Mouse (Mus musculus) heart, embryonic 14.5 days (tissue): ENCODE results near the gene Skor1. TPM values are rescaled to one million over a fixed set of nuclear protein-coding genes. Genes with fewer than 3 reads are reported as not detected.

Source experiments
- ATAC-seq: fragments of 200-750 bp; cut with Nextera tagmentation; 2 replicates; pipeline ENCODE4 v1.8.0; 2017; ENCODE audit warnings: low read depth, moderate TSS enrichment; ENCODE audit not compliant: insufficient number of reproducible peaks, insufficient read depth, low FRiP score
- H3K27ac ChIP-seq, 2 experiments: fragments of 200-500 bp in 1 of 2; fragments of 300-500 bp in 1 of 2; sonication (generic) in 1 of 2; replicated peaks in 1 of 2; 2 replicates each; pipeline ENCODE4 v1.5.1; 2012 to 2014; ENCODE audit warnings: low read depth in 2 of 2, low read length in 2 of 2, control low read depth in 1 of 2, mild to moderate bottlenecking in 1 of 2, mixed read lengths in 1 of 2; ENCODE audit not compliant: control insufficient read depth in 1 of 2, insufficient read depth in 1 of 2
- H3K27me3 ChIP-seq: fragments of 300-500 bp; sonication (generic); 2 replicates; pipeline ENCODE4 v1.6.1; 2014; ENCODE audit warnings: mild to moderate bottlenecking, low read length, control low read depth; ENCODE audit not compliant: control insufficient read depth, insufficient read depth
- H3K36me3 ChIP-seq: fragments of 300-500 bp; sonication (generic); 2 replicates; pipeline ENCODE4 v1.6.1; 2014; ENCODE audit warnings: mild to moderate bottlenecking, control low read depth, low read length, mixed read lengths; ENCODE audit not compliant: control insufficient read depth, insufficient read depth
- H3K4me1 ChIP-seq, 2 experiments: fragments of 200-500 bp in 1 of 2; fragments of 300-500 bp in 1 of 2; sonication (generic) in 1 of 2; 2 replicates each; pipeline ENCODE4 v1.6.1; 2012 to 2014; ENCODE audit warnings: low read length in 2 of 2, control low read depth in 1 of 2, mixed read lengths in 1 of 2; ENCODE audit not compliant: control insufficient read depth in 2 of 2, insufficient read depth in 2 of 2
- H3K4me2 ChIP-seq: fragments of 300-500 bp; sonication (generic); 2 replicates; pipeline ENCODE4 v1.6.1; 2014; ENCODE audit warnings: mild to moderate bottlenecking, low read length
- H3K4me3 ChIP-seq, 2 experiments: fragments of 200-500 bp in 1 of 2; fragments of 300-500 bp in 1 of 2; sonication (generic) in 1 of 2; 2 replicates each; pipeline ENCODE4 v1.5.1; 2012 to 2014; ENCODE audit warnings: low read length in 2 of 2, mild to moderate bottlenecking in 2 of 2, control low read depth in 1 of 2, low read depth in 1 of 2, moderate library complexity in 1 of 2; ENCODE audit not compliant: control insufficient read depth in 1 of 2, insufficient read depth in 1 of 2
- H3K9ac ChIP-seq: fragments of 300-500 bp; sonication (generic); 2 replicates; pipeline ENCODE4 v1.6.1; 2014; ENCODE audit warnings: mild to moderate bottlenecking, low read length
- H3K9me3 ChIP-seq: fragments of 300-500 bp; sonication (generic); 2 replicates; pipeline ENCODE4 v1.6.1; 2016; ENCODE audit warnings: low read length, control low read depth; ENCODE audit not compliant: control insufficient read depth
- WGBS: fragments of 180-500 bp; shearing (Covaris S2); extraction: QIAGEN DNeasy Blood & Tissue Kit; methylation state at CpG from one replicate; pipeline ENCODE4 v1.1.7; 2014; 5-methylcytosine and 5-hydroxymethylcytosine counted together
- polyA plus RNA-seq: library from polyadenylated mRNA; unstranded; fragments of >200 nt; fragmentation: Nextera tagmentation; extraction: Ambion mirVana; gene quantifications from 2 replicates; pipeline ENCODE4 v1.2.1, GENCODE M21; 2014

Skor1 gene
- polyA plus RNA-seq, 1 experiment from 2014 or later: not detected

- ATAC-seq: no peak
- Histone ChIP-seq H3K4me2 (no peak overlapping the region), H3K36me3 (no peaks in the 10 kb centered on the region), H3K27ac (no peak overlapping the region), H3K9me3 (no peaks in the 10 kb centered on the region), H3K4me3 (peak overlapping the region in 1 of 2 experiments; percentile 46; a peak in 2 of 4 replicates), H3K9ac (no peak overlapping the region), H3K4me1 (peaks cover 0 to 47% of the 10 kb centered on the region in 2 experiments; a peak in 3 of 4 replicates), H3K27me3 (peaks cover 99% of the 10 kb centered on the region)
- WGBS: under 1% methylated on average over 14 of the region's 14 CpGs
Observed at GRCm38 (mm10) chr9:63147786-63148409, 863 bp downstream of the Skor1 start.

GRCm38 (mm10) chr9:63147296-63147695 is 1.5 kb downstream of the Skor1 start:
- H3K27ac ChIP-seq: no peak overlapping the region
- 1% methylated on average over 9 of the region's 9 CpGs for WGBS
- H3K36me3 ChIP-seq: no peaks in the 10 kb centered on the region
- H3K9me3 ChIP-seq: no peaks in the 10 kb centered on the region
- H3K4me2 ChIP-seq: peak overlapping the region; percentile 56; the same call in 1 of the 2 replicates
- peaks cover 99% of the 10 kb centered on the region for H3K27me3 ChIP-seq
- H3K4me1 ChIP-seq: peaks cover 0 to 47% of the 10 kb centered on the region in 2 experiments; a peak in 3 of 4 replicates
- ATAC-seq: no peak
- no peak overlapping the region for H3K9ac ChIP-seq
- peak overlapping the region in 1 of 2 experiments; percentile 34; a peak in 1 of 4 replicates for H3K4me3 ChIP-seq

GRCm38 (mm10) chr9:63146856-63147274 is 1.9 kb downstream of the Skor1 start:
- H3K4me3 ChIP-seq: peak overlapping the region; percentile 4 to 34
- WGBS: under 1% methylated on average over 20 of the region's 20 CpGs
- H3K9ac ChIP-seq: no peak overlapping the region
- peaks cover 3 to 47% of the 10 kb centered on the region in 2 experiments; a peak in 3 of 4 replicates for H3K4me1 ChIP-seq
- H3K9me3 ChIP-seq: no peaks in the 10 kb centered on the region
- H3K27me3 ChIP-seq: peaks cover 99% of the 10 kb centered on the region
- peak overlapping the region; percentile 56 for H3K4me2 ChIP-seq
- no peak for ATAC-seq
- no peaks in the 10 kb centered on the region for H3K36me3 ChIP-seq
- no peak overlapping the region for H3K27ac ChIP-seq

GRCm38 (mm10) chr9:63146126-63146855 is 2.5 kb downstream of the Skor1 start:
- no peaks in the 10 kb centered on the region for H3K9me3 ChIP-seq
- under 1% methylated on average over 46 of the region's 46 CpGs for WGBS
- peaks cover 99% of the 10 kb centered on the region for H3K27me3 ChIP-seq
- H3K36me3 ChIP-seq: no peaks in the 10 kb centered on the region
- H3K4me2 ChIP-seq: peak overlapping the region; percentile 56
- ATAC-seq: no peak
- no peak overlapping the region for H3K27ac ChIP-seq
- H3K4me3 ChIP-seq: peak overlapping the region; percentile 4 to 34
- peaks cover 3 to 47% of the 10 kb centered on the region in 2 experiments; a peak in 3 of 4 replicates for H3K4me1 ChIP-seq
- no peak overlapping the region for H3K9ac ChIP-seq

GRCm38 (mm10) chr9:63145249-63146125 is 3.3 kb downstream of the Skor1 start:
- Histone ChIP-seq H3K4me3 (peak overlapping the region; percentile 4 to 34), H3K4me1 (peaks cover 3 to 47% of the 10 kb centered on the region in 2 experiments; a peak in 3 of 4 replicates), H3K27ac (no peak overlapping the region), H3K27me3 (peaks cover 100% of the 10 kb centered on the region), H3K4me2 (peak overlapping the region; percentile 56), H3K36me3 (no peaks in the 10 kb centered on the region), H3K9ac (no peak overlapping the region), H3K9me3 (no peaks in the 10 kb centered on the region)
- ATAC-seq: no peak
- 1% methylated on average over 68 of the region's 73 CpGs for WGBS

GRCm38 (mm10) chr9:63144502-63145248 is 4.1 kb downstream of the Skor1 start:
- WGBS: 1% methylated on average over 79 of the region's 80 CpGs
- ATAC-seq: no peak
- no peaks in the 10 kb centered on the region for H3K36me3 ChIP-seq
- no peaks in the 10 kb centered on the region for H3K9me3 ChIP-seq
- H3K4me2 ChIP-seq: peak overlapping the region; percentile 56
- H3K4me1 ChIP-seq: peaks cover 3 to 47% of the 10 kb centered on the region in 2 experiments; a peak in 3 of 4 replicates
- H3K27me3 ChIP-seq: peaks cover 100% of the 10 kb centered on the region
- no peak overlapping the region for H3K27ac ChIP-seq
- peak overlapping the region; percentile 4 to 34; a peak in 3 of 4 replicates for H3K4me3 ChIP-seq
- H3K9ac ChIP-seq: no peak overlapping the region
